Mouse (Mus musculus): ENCODE results near the gene Mettl5.
"Not testable (repeated sequence)": the region's sequence is repeated elsewhere in the genome, so short reads cannot be mapped to it uniquely, and the experiment has no call there.

Gene Mettl5

GRCm38 (mm10) chr2:69885451-69886305, at the start of gene Mettl5:
TSS of gene Mettl5 (minus strand) at chr2:69885615.
- peak; percentile 80 to 90 for DNase-seq

GRCm38 (mm10) chr2:69924943-69925342, 39.5 kb upstream of the Mettl5 start:
- no peak for DNase-seq

- no peak for DNase-seq
Observed at GRCm38 (mm10) chr2:69917301-69917700, 31.9 kb upstream of the Mettl5 start.

- DNase-seq, result no peak
Observed at GRCm38 (mm10) chr2:69912801-69913200, 27.4 kb upstream of the Mettl5 start.

GRCm38 (mm10) chr2:69907394-69907793, 22.0 kb upstream of the Mettl5 start:
- not testable (repeated sequence) for DNase-seq

- no peak for DNase-seq
Observed at GRCm38 (mm10) chr2:69903541-69903940, 18.1 kb upstream of the Mettl5 start.

GRCm38 (mm10) chr2:69897618-69898575, 12.5 kb upstream of the Mettl5 start:
- DNase-seq, result peak; percentile 34 to 52

GRCm38 (mm10) chr2:69897039-69897617, 11.7 kb upstream of the Mettl5 start, which contains the start of gene Ubr3:
TSS of gene Ubr3 (plus strand) at chr2:69897246.
- DNase-seq, result peak; percentile 96 to 99

GRCm38 (mm10) chr2:69896224-69896581, 10.8 kb upstream of the Mettl5 start:
- no peak for DNase-seq

GRCm38 (mm10) chr2:69895502-69896223, 10.2 kb upstream of the Mettl5 start:
- no peak for DNase-seq

GRCm38 (mm10) chr2:69893891-69894290, 8.5 kb upstream of the Mettl5 start:
- no peak for DNase-seq

- no peak for DNase-seq
Observed at GRCm38 (mm10) chr2:69893145-69893544, 7.7 kb upstream of the Mettl5 start.

GRCm38 (mm10) chr2:69890843-69891242, 5.4 kb upstream of the Mettl5 start:
- no peak for DNase-seq

GRCm38 (mm10) chr2:69888957-69889356, 3.5 kb upstream of the Mettl5 start:
- DNase-seq, result no peak

GRCm38 (mm10) chr2:69885050-69885449, 365 bp downstream of the Mettl5 start:
- no peak for DNase-seq

- no peak for DNase-seq
Observed at GRCm38 (mm10) chr2:69884581-69884980, 834 bp downstream of the Mettl5 start.

GRCm38 (mm10) chr2:69883990-69884391, 1.4 kb downstream of the Mettl5 start:
- peak in 1 of 2 experiments; percentile 6 for DNase-seq

GRCm38 (mm10) chr2:69862117-69862657, 23.2 kb downstream of the Mettl5 start:
- DNase-seq, result no peak

- DNase-seq, result peak; percentile 86 to 93
Observed at GRCm38 (mm10) chr2:69861485-69862091, 23.8 kb downstream of the Mettl5 start, which contains the start of gene Ssb. TSS of gene Ssb (plus strand) at chr2:69861562.

GRCm38 (mm10) chr2:69860972-69861452, 24.4 kb downstream of the Mettl5 start:
- peak; percentile 26 to 31 for DNase-seq

GRCm38 (mm10) chr2:69857882-69858281, 27.5 kb downstream of the Mettl5 start:
- no peak for DNase-seq
